Comparison of ENCODE assay signal across 9 mouse cellular contexts in genomic region chr7:44589946-44590345, GRCm38 (mm10). TPM values are rescaled to one million over a fixed set of nuclear protein-coding genes. Genes with fewer than 3 reads are reported as not detected.
DNase-seq lines count a peak whose midpoint lies in the region; ATAC-seq and TF ChIP-seq lines count a peak whose summit lies in the region.
"Had no signal": no experiment of that assay in that cellular context is flagged by ENCODE, and none has a peak within 500 bp of the region (broad histone marks: within the 10 kb centered on the region; RNA-seq: fewer than 3 reads in every experiment).

No protein-coding gene starts in this region.

- peaks cover 37% of the 10 kb centered on the region for H3K4me1 ChIP-seq in forebrain, embryonic 14.5 days (ENCODE audit: control insufficient read depth, insufficient read depth, low read length)
- H3K4me1 ChIP-seq in limb, embryonic 11.5 days (ENCODE audit: control insufficient read depth, insufficient read depth, low read length), result peaks cover 15% of the 10 kb centered on the region; the same call in 1 of the 2 replicates
- H3K4me1 ChIP-seq in stomach, embryonic 16.5 days (ENCODE audit: control insufficient read depth, insufficient read depth, low read length), result peaks cover 21% of the 10 kb centered on the region

- 3% methylated on average over 13 of the region's 13 CpGs for WGBS in forebrain, embryonic 14.5 days
- 2% methylated on average over 13 of the region's 13 CpGs for WGBS in limb, embryonic 11.5 days
- WGBS in stomach, embryonic 16.5 days, result 5% methylated on average over 13 of the region's 13 CpGs

- H3K4me2 ChIP-seq in forebrain, embryonic 14.5 days (ENCODE audit: low read length), result peak overlapping the region; percentile 98
- H3K4me2 ChIP-seq in limb, embryonic 11.5 days (ENCODE audit: low read depth, severe bottlenecking), result peak overlapping the region; percentile 98; the same call in 1 of the 2 replicates
- H3K4me2 ChIP-seq in stomach, embryonic 16.5 days (ENCODE audit: low read depth, low read length), result peak overlapping the region; percentile 99

- no peak for DNase-seq in layer of hippocampus, adult 2 months (ENCODE audit: low spot score in 2 of 2)
- DNase-seq in layer of hippocampus, adult 9-10 months (ENCODE audit: low spot score), result no peak
- peak; percentile 44 for DNase-seq in brain, embryonic 14.5 days (ENCODE audit: low read depth)
- DNase-seq in forebrain, embryonic 14.5 days (ENCODE audit: low spot score), result peak; percentile 41
- no peak for DNase-seq in limb, embryonic 11.5 days (ENCODE audit: low spot score)
- DNase-seq in thymus, postnatal 25 days, result no peak
- no peak for DNase-seq in ovary, postnatal 14 days (ENCODE audit: low spot score)

- H3K4me3 ChIP-seq in layer of hippocampus, adult 2 months, result peak overlapping the region; percentile 53
- peak overlapping the region; percentile 58 for H3K4me3 ChIP-seq in forebrain, embryonic 14.5 days (ENCODE audit: low read depth, low read length)
- H3K4me3 ChIP-seq in limb, embryonic 11.5 days (ENCODE audit: low read depth, low read length), result peak overlapping the region; percentile 3; the same call in 1 of the 2 replicates
- H3K4me3 ChIP-seq in stomach, embryonic 16.5 days (replicated peaks; ENCODE audit: low read length), result peak overlapping the region; percentile 9; the same call in 1 of the 2 replicates

- no peaks in the 10 kb centered on the region for H3K9me3 ChIP-seq in forebrain, embryonic 14.5 days (replicated peaks; ENCODE audit: control insufficient read depth, low read length)
- no peaks in the 10 kb centered on the region for H3K9me3 ChIP-seq in limb, embryonic 11.5 days (ENCODE audit: control insufficient read depth, low read length)
- H3K9me3 ChIP-seq in stomach, embryonic 16.5 days (replicated peaks; ENCODE audit: control insufficient read depth, low read length), result no peaks in the 10 kb centered on the region

- H3K27me3 ChIP-seq in forebrain, embryonic 14.5 days (replicated peaks; ENCODE audit: control insufficient read depth, insufficient read depth, low read length), result peaks cover 38% of the 10 kb centered on the region
- peaks cover 75% of the 10 kb centered on the region for H3K27me3 ChIP-seq in limb, embryonic 11.5 days (ENCODE audit: control insufficient read depth, insufficient read depth, low read length)
- peaks cover 65% of the 10 kb centered on the region for H3K27me3 ChIP-seq in stomach, embryonic 16.5 days (ENCODE audit: control insufficient read depth, insufficient read depth, low read length)

- H3K36me3 ChIP-seq in forebrain, embryonic 14.5 days (ENCODE audit: control insufficient read depth, insufficient read depth, low read length), result no peaks in the 10 kb centered on the region
- H3K36me3 ChIP-seq in limb, embryonic 11.5 days (ENCODE audit: control insufficient read depth, insufficient read depth, low read length), result no peaks in the 10 kb centered on the region
- H3K36me3 ChIP-seq in stomach, embryonic 16.5 days (ENCODE audit: control insufficient read depth, insufficient read depth, low read length), result no peaks in the 10 kb centered on the region

- no peak for TF ChIP-seq CTCF in layer of hippocampus, adult 2 months (conservative IDR thresholded peaks at IDR 0.05)
- no peak for TF ChIP-seq CTCF in brain, embryonic 14.5 days (IDR thresholded peaks at IDR 0.05; ENCODE audit: borderline replicate concordance, extremely low read depth, insufficient read depth, insufficient read length)

- H3K9ac ChIP-seq in forebrain, embryonic 14.5 days (ENCODE audit: low read length), result no peak overlapping the region
- H3K9ac ChIP-seq in limb, embryonic 11.5 days (ENCODE audit: low read length), result no peak overlapping the region
- H3K9ac ChIP-seq in stomach, embryonic 16.5 days (ENCODE audit: low read length), result no peak overlapping the region

- ATAC-seq in forebrain, embryonic 14.5 days, result no peak
- ATAC-seq in limb, embryonic 11.5 days (ENCODE audit: insufficient number of reproducible peaks, low FRiP score, low TSS enrichment, low read depth), result no peak
- no peak for ATAC-seq in stomach, embryonic 16.5 days (ENCODE audit: insufficient read depth, low FRiP score)

- peak overlapping the region; percentile 61 for H3K27ac ChIP-seq in layer of hippocampus, adult 2 months
- H3K27ac ChIP-seq in forebrain, embryonic 14.5 days (ENCODE audit: low read depth, low read length), result no peak overlapping the region
- H3K27ac ChIP-seq in limb, embryonic 11.5 days (replicated peaks; ENCODE audit: low read depth, low read length), result no peak overlapping the region
- H3K27ac ChIP-seq in stomach, embryonic 16.5 days (ENCODE audit: low read length), result no peak overlapping the region

- TF ChIP-seq POLR2A in brain, embryonic 14.5 days (IDR thresholded peaks at IDR 0.05; ENCODE audit: borderline replicate concordance, extremely low read depth, insufficient read depth, insufficient read length, poor library complexity, severe bottlenecking), result no peak

RNA-seq across cellular contexts. Expression of gene Kcnc3, which starts 0.5 kb away (rescaled TPM):
- 100 to 1,000 TPM; 184 to 186 TPM for total RNA-seq in layer of hippocampus, adult 2 months (2021)
- 16.6 and 27.2 TPM in 2 replicates for polyA plus RNA-seq in brain, embryonic 14.5 days (2012; rRNA removed)
- 2.1 and 2.2 TPM in 2 replicates for polyA plus RNA-seq in forebrain, embryonic 14.5 days (2014; fragmentation: Nextera tagmentation; extraction: Ambion mirVana)
- polyA plus RNA-seq in limb, embryonic 11.5 days (2014; fragmentation: Nextera tagmentation; extraction: Ambion mirVana), result 0.31 and 0.36 TPM in 2 replicates
- polyA plus RNA-seq in stomach, embryonic 16.5 days (2015; fragmentation: Nextera tagmentation; extraction: Ambion mirVana), result 0.16 and 0.26 TPM in 2 replicates

RNA-seq across cellular contexts. Expression of gene Napsa, which starts 17.8 kb away (rescaled TPM):
- total RNA-seq in layer of hippocampus, adult 2 months (2021), result not detected
- polyA plus RNA-seq in brain, embryonic 14.5 days (2012; rRNA removed), result 0.16 and 0.42 TPM in 2 replicates
- polyA plus RNA-seq in forebrain, embryonic 14.5 days (2014; fragmentation: Nextera tagmentation; extraction: Ambion mirVana), result 0.74 and 0.79 TPM in 2 replicates
- 0.44 and 0.61 TPM in 2 replicates for polyA plus RNA-seq in limb, embryonic 11.5 days (2014; fragmentation: Nextera tagmentation; extraction: Ambion mirVana)
- polyA plus RNA-seq in stomach, embryonic 16.5 days (2015; fragmentation: Nextera tagmentation; extraction: Ambion mirVana), result 3.7 and 5.4 TPM in 2 replicates

RNA-seq across cellular contexts. Expression of gene Nr1h2, which starts 36.2 kb away (rescaled TPM):
- total RNA-seq in layer of hippocampus, adult 2 months (2021), result 10 to 100 TPM; 58.2 to 66.7 TPM
- 79.7 and 96.8 TPM in 2 replicates for polyA plus RNA-seq in brain, embryonic 14.5 days (2012; rRNA removed)
- polyA plus RNA-seq in forebrain, embryonic 14.5 days (2014; fragmentation: Nextera tagmentation; extraction: Ambion mirVana), result 72.6 and 78.2 TPM in 2 replicates
- polyA plus RNA-seq in limb, embryonic 11.5 days (2014; fragmentation: Nextera tagmentation; extraction: Ambion mirVana), result 70.2 and 72.1 TPM in 2 replicates
- polyA plus RNA-seq in stomach, embryonic 16.5 days (2015; fragmentation: Nextera tagmentation; extraction: Ambion mirVana), result 62.0 and 68.6 TPM in 2 replicates

RNA-seq across cellular contexts. Expression of gene Pold1, which starts 41.3 kb away (rescaled TPM):
- total RNA-seq in layer of hippocampus, adult 2 months (2021), result 10 to 100 TPM in 1 of 2 experiments, 1 to 10 TPM in 1; 9.0 to 10.5 TPM
- 38.4 and 70.1 TPM in 2 replicates for polyA plus RNA-seq in brain, embryonic 14.5 days (2012; rRNA removed)
- 32.6 and 33.0 TPM in 2 replicates for polyA plus RNA-seq in forebrain, embryonic 14.5 days (2014; fragmentation: Nextera tagmentation; extraction: Ambion mirVana)
- polyA plus RNA-seq in limb, embryonic 11.5 days (2014; fragmentation: Nextera tagmentation; extraction: Ambion mirVana), result 82.5 and 84.3 TPM in 2 replicates
- 70.3 and 72.8 TPM in 2 replicates for polyA plus RNA-seq in stomach, embryonic 16.5 days (2015; fragmentation: Nextera tagmentation; extraction: Ambion mirVana)

RNA-seq across cellular contexts. Expression of gene Spib, which starts 58.1 kb away (rescaled TPM):
- total RNA-seq in layer of hippocampus, adult 2 months (2021), result under 1 TPM; 0.12 to 0.13 TPM
- polyA plus RNA-seq in brain, embryonic 14.5 days (2012; rRNA removed), result 0.11 and 0.19 TPM in 2 replicates
- polyA plus RNA-seq in forebrain, embryonic 14.5 days (2014; fragmentation: Nextera tagmentation; extraction: Ambion mirVana), result not detected in 2 replicates
- 0.07 and 0.11 TPM in 2 replicates for polyA plus RNA-seq in limb, embryonic 11.5 days (2014; fragmentation: Nextera tagmentation; extraction: Ambion mirVana)
- 0.52 and 0.76 TPM in 2 replicates for polyA plus RNA-seq in stomach, embryonic 16.5 days (2015; fragmentation: Nextera tagmentation; extraction: Ambion mirVana)
- total RNA-seq: layer of hippocampus, postnatal 14 days had no signal

Comparison
In these comparisons a context has a peak if more than half of its experiments do, and no peak if none do; other contexts are left out.
1. DNase-seq: peak in brain, embryonic 14.5 days (single experiment) and forebrain, embryonic 14.5 days (single experiment); none in layer of hippocampus, adult 2 months (0 of 2), layer of hippocampus, adult 9-10 months (single experiment), limb, embryonic 11.5 days (single experiment), thymus, postnatal 25 days (single experiment) and ovary, postnatal 14 days (single experiment).
2. H3K4me3 ChIP-seq: peak in every context shown above with its lines; median percentile 58 in forebrain, embryonic 14.5 days; 53 in layer of hippocampus, adult 2 months; 9 in stomach, embryonic 16.5 days; 3 in limb, embryonic 11.5 days.
3. Peak in every context shown above with its lines, with median percentiles within 50 percentile points of each other: H3K4me2 ChIP-seq.